Mouse (Mus musculus): Measurements from ENCODE around the gene Zfp507.

The Zfp507 gene

DNA sequence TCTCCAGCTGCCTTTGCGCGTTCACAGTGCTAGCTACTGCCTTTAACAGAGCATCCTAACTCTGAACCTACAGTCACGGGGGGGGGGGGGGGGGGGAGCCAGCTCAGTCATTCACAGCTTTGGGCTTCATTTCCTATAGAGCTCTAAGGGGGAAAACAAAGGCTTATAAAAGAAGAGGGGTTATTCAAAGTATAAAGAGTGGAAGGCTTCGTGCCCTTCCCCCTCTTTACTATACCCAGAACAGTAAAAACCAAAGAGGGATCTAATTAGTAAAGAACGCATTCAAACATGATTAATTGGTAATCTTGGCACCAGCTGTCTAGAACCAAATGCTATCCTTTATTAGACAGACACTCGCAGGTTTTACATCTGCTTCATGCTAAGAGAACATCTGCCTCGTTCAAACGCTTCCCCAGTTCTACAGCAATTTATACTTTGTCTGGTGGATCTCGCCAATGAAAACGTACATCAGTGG is 70.2 kb downstream of the Zfp507 start:
- DNase-seq = no peak

DNA sequence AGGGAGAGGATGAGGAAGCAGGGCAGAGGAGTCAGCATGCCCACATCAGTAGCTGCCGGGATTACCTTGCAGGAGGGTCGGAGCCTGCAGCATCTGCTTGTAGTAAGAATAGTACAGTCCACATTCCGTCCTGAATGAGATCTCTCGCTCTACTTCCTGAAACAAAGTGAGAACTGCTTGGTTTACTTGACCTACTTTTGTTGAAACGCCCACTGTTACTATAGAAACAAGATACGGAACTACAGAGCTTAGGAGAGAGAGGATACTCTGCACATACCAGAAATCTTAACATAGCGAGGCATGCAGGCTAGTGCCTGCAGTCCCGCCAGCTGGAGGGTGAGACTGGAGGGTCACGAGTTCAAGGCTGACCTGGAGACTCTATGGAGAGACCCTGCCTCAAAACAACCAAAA is 73.2 kb downstream of the Zfp507 start:
- peak; percentile 29 for DNase-seq

DNA sequence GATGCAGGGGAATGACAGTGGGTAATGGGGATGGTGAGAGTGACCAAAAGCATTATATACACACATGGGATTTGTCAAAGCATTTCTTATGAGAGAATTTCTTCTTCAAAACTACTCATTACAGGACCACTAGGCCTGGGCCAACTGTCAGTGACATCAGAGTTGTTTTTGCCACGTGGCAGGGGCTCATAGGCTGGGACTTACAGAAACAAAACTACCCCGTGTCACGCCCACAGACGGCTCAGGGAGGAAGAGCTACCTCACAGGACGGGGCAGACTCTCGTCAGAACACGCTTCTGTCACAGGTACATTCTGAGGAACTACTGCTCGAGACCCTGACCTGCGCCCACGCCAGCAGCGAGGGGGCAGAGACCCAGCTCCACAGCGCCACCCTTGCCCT is 74.4 kb downstream of the Zfp507 start:
- DNase-seq = no peak

DNA sequence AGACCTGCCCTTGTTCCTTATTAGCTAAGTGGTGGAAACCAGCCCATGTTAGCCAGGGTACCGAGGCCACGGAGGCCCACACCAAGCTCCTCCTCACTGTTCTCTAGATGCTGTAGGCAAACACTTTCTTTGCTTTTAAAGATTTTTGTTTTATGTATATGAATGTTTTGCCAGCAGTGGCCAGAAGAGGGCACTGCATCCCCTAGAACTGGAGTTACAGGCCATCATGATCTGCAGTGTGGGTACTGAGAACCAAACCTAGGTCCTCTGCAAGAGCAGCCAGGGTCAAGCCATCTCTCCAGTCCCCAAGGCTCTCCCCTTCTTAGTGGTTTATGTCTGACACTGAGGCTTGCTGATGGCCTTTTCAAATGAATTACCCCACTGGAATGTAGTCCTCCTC is 79.8 kb downstream of the Zfp507 start:
- no peak for DNase-seq
